Mouse (Mus musculus): ENCODE data around the gene Ipo11.
"Not testable (repeated sequence)": the region's sequence is repeated elsewhere in the genome, so short reads cannot be mapped to it uniquely, and the experiment has no call there.

The Ipo11 gene

GRCm38 (mm10) chr13:106936256-106937137 lies at the start of gene Ipo11:
TSS of gene Ipo11 (minus strand) at chr13:106936958.
- peak; percentile 92 for DNase-seq

GRCm38 (mm10) chr13:106961496-106961895 lies 24.7 kb upstream of the Ipo11 start:
- no peak for DNase-seq

GRCm38 (mm10) chr13:106960557-106960956 lies 23.8 kb upstream of the Ipo11 start:
- DNase-seq, result no peak

GRCm38 (mm10) chr13:106958286-106958685 lies 21.5 kb upstream of the Ipo11 start:
- no peak for DNase-seq

GRCm38 (mm10) chr13:106957554-106957953 lies 20.8 kb upstream of the Ipo11 start:
- DNase-seq, result no peak

- no peak for DNase-seq
Measured at GRCm38 (mm10) chr13:106954880-106955279, 18.1 kb upstream of the Ipo11 start.

- no peak for DNase-seq
Measured at GRCm38 (mm10) chr13:106947583-106947982, 10.8 kb upstream of the Ipo11 start.

GRCm38 (mm10) chr13:106946594-106947540 lies 10.1 kb upstream of the Ipo11 start, which contains the start of gene Dimt1:
TSS of gene Dimt1 (plus strand) at chr13:106947127.
- peak; percentile 94 for DNase-seq

- no peak for DNase-seq
Measured at GRCm38 (mm10) chr13:106945518-106945917, 8.8 kb upstream of the Ipo11 start.

- DNase-seq, result no peak
Measured at GRCm38 (mm10) chr13:106942721-106943120, 6.0 kb upstream of the Ipo11 start.

- no peak for DNase-seq
Measured at GRCm38 (mm10) chr13:106941211-106941976, 4.6 kb upstream of the Ipo11 start.

- no peak for DNase-seq
Measured at GRCm38 (mm10) chr13:106937138-106937472, 347 bp upstream of the Ipo11 start.

- DNase-seq, result no peak
Measured at GRCm38 (mm10) chr13:106935871-106936255, 895 bp downstream of the Ipo11 start.

GRCm38 (mm10) chr13:106929201-106929600 lies 7.6 kb downstream of the Ipo11 start:
- peak; percentile 33 for DNase-seq

- no peak for DNase-seq
Measured at GRCm38 (mm10) chr13:106928296-106928695, 8.5 kb downstream of the Ipo11 start.

- DNase-seq, result not testable (repeated sequence)
Measured at GRCm38 (mm10) chr13:106925921-106926320, 10.8 kb downstream of the Ipo11 start.

- peak; percentile 7 for DNase-seq
Measured at GRCm38 (mm10) chr13:106918322-106919050, 18.3 kb downstream of the Ipo11 start.

GRCm38 (mm10) chr13:106913125-106913736 lies 23.5 kb downstream of the Ipo11 start:
- DNase-seq, result no peak

GRCm38 (mm10) chr13:106910096-106910495 lies 26.7 kb downstream of the Ipo11 start:
- no peak for DNase-seq

GRCm38 (mm10) chr13:106907273-106907672 lies 29.5 kb downstream of the Ipo11 start:
- no peak for DNase-seq

- DNase-seq, result not testable (repeated sequence)
Measured at GRCm38 (mm10) chr13:106905154-106905553, 31.6 kb downstream of the Ipo11 start.

GRCm38 (mm10) chr13:106904637-106905036 lies 32.1 kb downstream of the Ipo11 start:
- no peak for DNase-seq

Data from lung, postnatal 14 days (tissue).